Mouse (Mus musculus) hindbrain, embryonic 15.5 days (tissue): ENCODE data around the gene Olfr522. TPM values are rescaled to one million over a fixed set of nuclear protein-coding genes. Genes with fewer than 3 reads are reported as not detected.

Experiments used
- ATAC-seq: fragments of 200-750 bp; cut with Nextera tagmentation; 2 replicates; pipeline ENCODE4 v1.8.0; 2017; ENCODE audit warnings: low read depth, moderate number of reproducible peaks, moderate TSS enrichment; ENCODE audit not compliant: low FRiP score
- H3K27ac ChIP-seq: fragments of 300-500 bp; sonication (generic); replicated peaks from 2 replicates; pipeline ENCODE4 v1.5.1; 2015; ENCODE audit warnings: mild to moderate bottlenecking, inconsistent platforms
- H3K27me3 ChIP-seq: fragments of 300-500 bp; sonication (generic); 2 replicates; pipeline ENCODE4 v1.6.1; 2015; ENCODE audit warnings: control low read depth, inconsistent platforms
- H3K36me3 ChIP-seq: fragments of 300-500 bp; sonication (generic); 2 replicates; pipeline ENCODE4 v1.6.1; 2015; ENCODE audit warnings: control low read depth, inconsistent platforms
- H3K4me1 ChIP-seq: fragments of 300-500 bp; sonication (generic); replicated peaks from 2 replicates; pipeline ENCODE4 v1.6.1; 2015; ENCODE audit warnings: control low read depth, inconsistent platforms
- H3K4me2 ChIP-seq: fragments of 300-500 bp; sonication (generic); 2 replicates; pipeline ENCODE4 v1.6.1; 2015; ENCODE audit warnings: moderate library complexity, mild to moderate bottlenecking, inconsistent platforms
- H3K4me3 ChIP-seq: fragments of 300-500 bp; sonication (generic); 2 replicates; pipeline ENCODE4 v1.5.1; 2015; ENCODE audit warnings: mild to moderate bottlenecking, inconsistent platforms
- H3K9ac ChIP-seq: fragments of 300-500 bp; sonication (generic); 2 replicates; pipeline ENCODE4 v1.6.1; 2015; ENCODE audit warnings: inconsistent platforms
- H3K9me3 ChIP-seq: fragments of 300-500 bp; sonication (generic); 2 replicates; pipeline ENCODE4 v1.6.1; 2016; ENCODE audit warnings: control low read depth, inconsistent platforms
- WGBS: fragments of 180-500 bp; shearing (Covaris S2); methylation state at CpG from one replicate; pipeline ENCODE4 v1.1.7; 2015; 5-methylcytosine and 5-hydroxymethylcytosine counted together
- polyA plus RNA-seq: library from polyadenylated mRNA; unstranded; fragments of >200 nt; fragmentation: Nextera tagmentation; extraction: Ambion mirVana; gene quantifications from 2 replicates; pipeline ENCODE4 v1.2.1, GENCODE M21; 2015

The Olfr522 gene
- not detected in 2 replicates for polyA plus RNA-seq

- Histone ChIP-seq H3K4me2 (no peak within 1 kb of the TSS), H3K27ac (no peak within 1 kb of the TSS), H3K4me3 (no peak within 1 kb of the TSS), H3K27me3 (no peaks in the 10 kb centered on the region), H3K36me3 (no peaks in the 10 kb centered on the region), H3K4me1 (no peaks in the 10 kb centered on the region), H3K9me3 (no peaks in the 10 kb centered on the region), H3K9ac (no peak within 1 kb of the TSS)
- WGBS, result 73% methylated on average over 7 of the region's 7 CpGs
- ATAC-seq, result no peak
These were observed at the start of gene Olfr522 for GRCm38 (mm10) chr7:140164664-140165063. TSS of gene Olfr522 (minus strand) at chr7:140164764.

- Histone ChIP-seq H3K27ac (no peak overlapping the region), H3K4me1 (no peaks in the 10 kb centered on the region), H3K4me3 (no peak overlapping the region), H3K27me3 (no peaks in the 10 kb centered on the region), H3K36me3 (no peaks in the 10 kb centered on the region), H3K4me2 (no peak overlapping the region), H3K9me3 (no peaks in the 10 kb centered on the region), H3K9ac (no peak overlapping the region)
- no peak for ATAC-seq
- whole genome bisulfite sequencing, result 89% methylated on average over 5 of the region's 5 CpGs
These were observed 49.3 kb upstream of the Olfr522 start for GRCm38 (mm10) chr7:140213841-140214240.

- no peaks in the 10 kb centered on the region for H3K4me1 ChIP-seq
These were observed 44.1 kb upstream of the Olfr522 start for GRCm38 (mm10) chr7:140208677-140209076.

GRCm38 (mm10) chr7:140208153-140208552, 43.6 kb upstream of the Olfr522 start:
- no peak for ATAC-seq

More at GRCm38 (mm10) chr7:140208677-140209076, 44.1 kb upstream of the Olfr522 start:
- H3K9me3 ChIP-seq, result no peaks in the 10 kb centered on the region
- no peaks in the 10 kb centered on the region for H3K36me3 ChIP-seq
- ATAC-seq, result no peak
- no peak overlapping the region for H3K4me2 ChIP-seq
- no peak overlapping the region for H3K27ac ChIP-seq
- no peak overlapping the region for H3K4me3 ChIP-seq
- no peaks in the 10 kb centered on the region for H3K27me3 ChIP-seq
- no peak overlapping the region for H3K9ac ChIP-seq
- 89% methylated on average over 3 of the region's 3 CpGs for WGBS

GRCm38 (mm10) chr7:140206904-140207303, 42.3 kb upstream of the Olfr522 start:
- Histone ChIP-seq H3K9me3 (no peaks in the 10 kb centered on the region), H3K4me3 (no peak overlapping the region), H3K36me3 (no peaks in the 10 kb centered on the region), H3K4me1 (no peaks in the 10 kb centered on the region), H3K27ac (no peak overlapping the region), H3K4me2 (no peak overlapping the region), H3K9ac (no peak overlapping the region), H3K27me3 (no peaks in the 10 kb centered on the region)
- ATAC-seq, result no peak
- 93% methylated on average over 3 of the region's 3 CpGs for WGBS

More at GRCm38 (mm10) chr7:140208153-140208552, 43.6 kb upstream of the Olfr522 start:
- no peak overlapping the region for H3K27ac ChIP-seq
- H3K4me2 ChIP-seq, result no peak overlapping the region
- H3K4me1 ChIP-seq, result no peaks in the 10 kb centered on the region
- H3K9ac ChIP-seq, result no peak overlapping the region
- H3K4me3 ChIP-seq, result no peak overlapping the region
- no peaks in the 10 kb centered on the region for H3K9me3 ChIP-seq
- no peaks in the 10 kb centered on the region for H3K27me3 ChIP-seq
- 84% methylated on average over 8 of the region's 8 CpGs for WGBS
- no peaks in the 10 kb centered on the region for H3K36me3 ChIP-seq

GRCm38 (mm10) chr7:140205864-140206263, 41.3 kb upstream of the Olfr522 start, which contains the start of gene Olfr524:
TSS of gene Olfr524 (minus strand) at chr7:140205964.
- ATAC-seq, result no peak
- Histone ChIP-seq H3K4me3 (no peak within 1 kb of the TSS), H3K36me3 (no peaks in the 10 kb centered on the region), H3K4me1 (no peaks in the 10 kb centered on the region), H3K27me3 (no peaks in the 10 kb centered on the region), H3K27ac (no peak within 1 kb of the TSS), H3K9ac (no peak within 1 kb of the TSS), H3K4me2 (no peak within 1 kb of the TSS), H3K9me3 (no peaks in the 10 kb centered on the region)

- 91% methylated on average over 4 of the region's 4 CpGs for WGBS
These were observed 36.5 kb upstream of the Olfr522 start for GRCm38 (mm10) chr7:140201090-140201489.

GRCm38 (mm10) chr7:140196002-140196401, 31.4 kb upstream of the Olfr522 start:
- ATAC-seq, result no peak
- Histone ChIP-seq H3K36me3 (no peaks in the 10 kb centered on the region), H3K4me1 (no peaks in the 10 kb centered on the region), H3K9me3 (no peaks in the 10 kb centered on the region), H3K27me3 (no peaks in the 10 kb centered on the region), H3K9ac (no peak overlapping the region), H3K4me2 (no peak overlapping the region), H3K27ac (no peak overlapping the region), H3K4me3 (no peak overlapping the region)
- 82% methylated on average over 8 of the region's 8 CpGs for WGBS

More at GRCm38 (mm10) chr7:140201090-140201489, 36.5 kb upstream of the Olfr522 start:
- Histone ChIP-seq H3K36me3 (no peaks in the 10 kb centered on the region), H3K9ac (no peak overlapping the region), H3K27me3 (no peaks in the 10 kb centered on the region), H3K4me1 (no peaks in the 10 kb centered on the region), H3K4me3 (no peak overlapping the region), H3K27ac (no peak overlapping the region), H3K4me2 (no peak overlapping the region), H3K9me3 (no peaks in the 10 kb centered on the region)
- no peak for ATAC-seq

- no peaks in the 10 kb centered on the region for H3K27me3 ChIP-seq
- no peak overlapping the region for H3K9ac ChIP-seq
- no peak overlapping the region for H3K27ac ChIP-seq
- H3K4me2 ChIP-seq, result no peak overlapping the region
- WGBS, result 91% methylated on average over 4 of the region's 4 CpGs
- no peaks in the 10 kb centered on the region for H3K9me3 ChIP-seq
- no peak overlapping the region for H3K4me3 ChIP-seq
- ATAC-seq, result no peak
- no peaks in the 10 kb centered on the region for H3K4me1 ChIP-seq
- no peaks in the 10 kb centered on the region for H3K36me3 ChIP-seq
These were observed 29.5 kb upstream of the Olfr522 start for GRCm38 (mm10) chr7:140194031-140194430.

GRCm38 (mm10) chr7:140192851-140193250, 28.3 kb upstream of the Olfr522 start:
- H3K4me2 ChIP-seq, result no peak overlapping the region
- WGBS, result 79% methylated on average over 2 of the region's 2 CpGs
- ATAC-seq, result no peak

GRCm38 (mm10) chr7:140192445-140192844, 27.9 kb upstream of the Olfr522 start:
- Histone ChIP-seq H3K4me3 (no peak overlapping the region), H3K27ac (no peak overlapping the region), H3K27me3 (no peaks in the 10 kb centered on the region), H3K36me3 (no peaks in the 10 kb centered on the region), H3K4me1 (no peaks in the 10 kb centered on the region), H3K9ac (no peak overlapping the region), H3K9me3 (no peaks in the 10 kb centered on the region), H3K4me2 (no peak overlapping the region)
- no peak for ATAC-seq
- WGBS, result 61% methylated on average over 2 of the region's 2 CpGs

More at GRCm38 (mm10) chr7:140192851-140193250, 28.3 kb upstream of the Olfr522 start:
- Histone ChIP-seq H3K4me3 (no peak overlapping the region), H3K9me3 (no peaks in the 10 kb centered on the region), H3K27me3 (no peaks in the 10 kb centered on the region), H3K4me1 (no peaks in the 10 kb centered on the region), H3K9ac (no peak overlapping the region), H3K27ac (no peak overlapping the region), H3K36me3 (no peaks in the 10 kb centered on the region)

- Histone ChIP-seq H3K4me2 (no peak overlapping the region), H3K27me3 (no peaks in the 10 kb centered on the region), H3K9me3 (no peaks in the 10 kb centered on the region), H3K27ac (no peak overlapping the region), H3K4me3 (no peak overlapping the region), H3K9ac (no peak overlapping the region), H3K36me3 (no peaks in the 10 kb centered on the region), H3K4me1 (no peaks in the 10 kb centered on the region)
- 88% methylated on average over 1 of the region's 1 CpGs for WGBS
- no peak for ATAC-seq
These were observed 25.9 kb upstream of the Olfr522 start for GRCm38 (mm10) chr7:140190435-140190834.
